Mouse (Mus musculus): ENCODE data around the gene Bbs9. TPM values are rescaled to one million over a fixed set of nuclear protein-coding genes. Genes with fewer than 3 reads are reported as not detected.

Gene Bbs9
- total and polyA plus RNA-seq, 2 experiments from 2014 or later: 22.6 to 40.0 TPM

DNA sequence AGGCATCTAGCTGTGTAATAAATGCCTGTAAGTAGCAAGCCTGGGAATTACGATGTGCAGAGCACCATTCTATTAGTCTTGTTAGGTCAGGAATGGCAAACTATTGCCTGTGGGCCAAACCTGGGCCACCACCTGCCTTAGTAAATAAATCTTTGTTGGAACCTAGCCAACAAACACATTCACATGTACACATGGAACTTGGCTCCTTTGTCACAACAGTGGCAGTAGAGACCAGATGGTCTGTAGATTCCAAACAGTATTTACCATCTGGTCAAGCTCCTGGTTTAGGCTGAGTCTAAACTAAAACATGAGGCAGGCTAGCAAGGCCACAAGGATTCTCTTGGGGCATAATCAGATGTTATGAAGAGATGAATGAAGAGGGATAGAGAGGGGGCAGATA, 399.7 kb downstream of the Bbs9 start:
- H3K27ac ChIP-seq (ENCODE audit: low read depth, low read length): no peak overlapping the region
- H3K9ac ChIP-seq (replicated peaks; ENCODE audit: low read length, poor library complexity, severe bottlenecking): no peak overlapping the region
- H3K4me1 ChIP-seq (ENCODE audit: insufficient read depth, low read length): no peaks in the 10 kb centered on the region
- H3K9me3 ChIP-seq (ENCODE audit: low read length): no peaks in the 10 kb centered on the region
- no peak overlapping the region for H3K4me3 ChIP-seq (ENCODE audit: low read depth, low read length)
- DNase-seq (ENCODE audit: low spot score): peak; percentile 81
- no peak overlapping the region for H3K4me2 ChIP-seq (ENCODE audit: low read depth, low read length, poor library complexity, severe bottlenecking)
- WGBS: 68% methylated on average over 1 of the region's 1 CpGs
- H3K27me3 ChIP-seq (ENCODE audit: insufficient read depth, low read length): no peaks in the 10 kb centered on the region
- H3K36me3 ChIP-seq (ENCODE audit: insufficient read depth, low read length): no peaks in the 10 kb centered on the region
- no peak for ATAC-seq (ENCODE audit: low FRiP score)
- no peak for TF ChIP-seq CTCF (IDR thresholded peaks at IDR 0.05)

DNA sequence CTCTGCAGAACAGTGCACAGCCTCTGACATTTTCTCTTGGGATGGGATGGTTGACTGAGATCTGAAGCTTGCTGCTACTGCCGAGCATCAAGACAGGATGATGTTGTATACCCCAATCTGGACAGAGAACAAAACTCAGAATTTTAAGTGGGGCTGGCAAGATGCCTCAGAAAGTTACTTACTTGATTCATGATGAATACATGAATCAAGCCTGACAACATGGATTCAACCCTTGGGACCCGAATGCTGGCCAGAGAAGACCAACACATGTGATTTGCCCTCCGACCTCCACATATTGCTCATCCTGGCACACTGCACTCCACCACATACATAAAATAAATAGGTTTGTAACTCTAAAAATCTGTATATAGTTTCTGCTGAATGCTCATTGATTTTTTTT, 403.8 kb downstream of the Bbs9 start:
- Histone ChIP-seq H3K27ac (ENCODE audit: low read depth, low read length) (no peak overlapping the region), H3K9ac (replicated peaks; ENCODE audit: low read length, poor library complexity, severe bottlenecking) (no peak overlapping the region), H3K36me3 (ENCODE audit: insufficient read depth, low read length) (no peaks in the 10 kb centered on the region), H3K9me3 (ENCODE audit: low read length) (no peaks in the 10 kb centered on the region), H3K4me3 (ENCODE audit: low read depth, low read length) (no peak overlapping the region), H3K4me1 (ENCODE audit: insufficient read depth, low read length) (no peaks in the 10 kb centered on the region), H3K27me3 (ENCODE audit: insufficient read depth, low read length) (no peaks in the 10 kb centered on the region), H3K4me2 (ENCODE audit: low read depth, low read length, poor library complexity, severe bottlenecking) (no peak overlapping the region)
- no peak for TF ChIP-seq CTCF (IDR thresholded peaks at IDR 0.05)
- ATAC-seq (ENCODE audit: low FRiP score): no peak
- no peak for DNase-seq (ENCODE audit: low spot score)
- WGBS: 91% methylated on average over 3 of the region's 3 CpGs

DNA sequence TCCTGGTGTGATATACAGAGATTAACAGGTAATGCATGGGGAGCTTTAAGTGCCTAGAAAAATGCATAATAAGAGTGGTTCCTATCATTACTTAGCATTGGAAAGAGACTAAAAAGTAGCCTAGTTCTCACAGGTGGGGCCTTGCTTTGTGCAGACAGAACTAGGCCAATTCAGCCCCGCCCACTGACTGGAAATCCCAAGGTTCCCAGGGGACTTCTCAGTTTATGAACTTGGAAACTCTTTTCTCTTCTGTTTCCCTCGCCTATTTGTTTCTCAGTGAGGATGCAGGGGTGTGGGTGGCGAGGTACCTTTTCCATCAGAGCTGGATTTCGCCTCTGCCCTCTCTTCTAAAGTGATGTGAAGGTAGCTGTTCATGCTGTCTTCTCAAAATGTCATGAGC, 410.8 kb downstream of the Bbs9 start:
- Histone ChIP-seq H3K36me3 (ENCODE audit: insufficient read depth, low read length) (no peaks in the 10 kb centered on the region), H3K9me3 (ENCODE audit: low read length) (no peaks in the 10 kb centered on the region), H3K9ac (replicated peaks; ENCODE audit: low read length, poor library complexity, severe bottlenecking) (no peak overlapping the region), H3K27ac (ENCODE audit: low read depth, low read length) (no peak overlapping the region), H3K27me3 (ENCODE audit: insufficient read depth, low read length) (no peaks in the 10 kb centered on the region), H3K4me2 (ENCODE audit: low read depth, low read length, poor library complexity, severe bottlenecking) (no peak overlapping the region), H3K4me1 (ENCODE audit: insufficient read depth, low read length) (no peaks in the 10 kb centered on the region), H3K4me3 (ENCODE audit: low read depth, low read length) (no peak overlapping the region)
- ATAC-seq (ENCODE audit: low FRiP score) (no peak), DNase-seq (ENCODE audit: low spot score) (no peak)
- TF ChIP-seq CTCF (IDR thresholded peaks at IDR 0.05): no peak
- WGBS: 81% methylated on average over 4 of the region's 4 CpGs

DNA sequence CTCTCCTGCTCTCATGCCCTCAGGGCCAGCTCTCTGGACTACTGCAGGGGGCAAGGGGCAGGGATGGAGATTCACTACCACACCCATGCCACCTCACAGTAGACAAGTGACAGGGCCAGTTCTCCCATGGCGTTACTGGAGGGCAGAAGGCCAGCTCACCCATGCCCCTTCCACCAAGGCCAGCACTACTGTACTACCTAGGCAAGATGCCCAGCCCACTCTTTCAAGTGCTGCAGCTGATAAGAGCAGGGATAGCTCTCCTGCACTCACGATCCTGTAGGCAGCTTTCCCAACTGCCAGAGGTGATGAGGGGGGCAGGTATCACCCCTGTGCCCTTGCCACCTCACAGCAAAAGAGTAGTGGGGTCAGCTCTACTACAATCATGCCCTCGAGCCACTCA, 429.9 kb downstream of the Bbs9 start:
- DNase-seq (ENCODE audit: low spot score) (no peak), ATAC-seq (ENCODE audit: low FRiP score) (0 out of 2 replicates have a peak, but pooled peaks have one; percentile 27)
- Histone ChIP-seq H3K36me3 (ENCODE audit: insufficient read depth, low read length) (no peaks in the 10 kb centered on the region), H3K4me2 (ENCODE audit: low read depth, low read length, poor library complexity, severe bottlenecking) (no peak overlapping the region), H3K9ac (replicated peaks; ENCODE audit: low read length, poor library complexity, severe bottlenecking) (no peak overlapping the region), H3K27me3 (ENCODE audit: insufficient read depth, low read length) (no peaks in the 10 kb centered on the region), H3K4me3 (ENCODE audit: low read depth, low read length) (no peak overlapping the region), H3K27ac (ENCODE audit: low read depth, low read length) (no peak overlapping the region), H3K4me1 (ENCODE audit: insufficient read depth, low read length) (no peaks in the 10 kb centered on the region), H3K9me3 (ENCODE audit: low read length) (no peaks in the 10 kb centered on the region)
- TF ChIP-seq CTCF (IDR thresholded peaks at IDR 0.05): no peak
- 83% methylated on average over 3 of the region's 3 CpGs for WGBS

DNA sequence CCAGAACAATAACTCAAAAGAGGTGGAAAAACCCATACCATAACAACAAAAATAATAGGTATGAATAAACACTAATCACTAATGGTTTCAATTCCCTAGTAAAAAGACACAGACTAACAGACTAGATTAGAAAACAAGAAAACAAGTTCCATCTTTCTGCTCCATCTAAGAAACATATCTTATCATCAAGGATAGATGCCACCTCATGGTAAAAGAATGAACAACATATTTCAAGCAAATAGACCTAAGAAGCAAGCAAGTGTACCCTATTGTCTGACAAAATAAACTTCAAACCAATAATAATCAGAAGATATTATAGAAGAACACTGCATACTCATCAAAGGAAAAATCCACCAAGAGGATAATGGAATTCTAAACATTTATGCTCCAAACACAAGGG, 441.3 kb downstream of the Bbs9 start:
- Histone ChIP-seq H3K4me2 (ENCODE audit: low read depth, low read length, poor library complexity, severe bottlenecking) (no peak overlapping the region), H3K4me3 (ENCODE audit: low read depth, low read length) (no peak overlapping the region), H3K36me3 (ENCODE audit: insufficient read depth, low read length) (no peaks in the 10 kb centered on the region), H3K4me1 (ENCODE audit: insufficient read depth, low read length) (no peaks in the 10 kb centered on the region), H3K27ac (ENCODE audit: low read depth, low read length) (no peak overlapping the region), H3K9me3 (ENCODE audit: low read length) (no peaks in the 10 kb centered on the region), H3K9ac (replicated peaks; ENCODE audit: low read length, poor library complexity, severe bottlenecking) (no peak overlapping the region), H3K27me3 (ENCODE audit: insufficient read depth, low read length) (no peaks in the 10 kb centered on the region)
- no peak for DNase-seq (ENCODE audit: low spot score)
- no peak for ATAC-seq (ENCODE audit: low FRiP score)
- no peak for TF ChIP-seq CTCF (IDR thresholded peaks at IDR 0.05)

DNA sequence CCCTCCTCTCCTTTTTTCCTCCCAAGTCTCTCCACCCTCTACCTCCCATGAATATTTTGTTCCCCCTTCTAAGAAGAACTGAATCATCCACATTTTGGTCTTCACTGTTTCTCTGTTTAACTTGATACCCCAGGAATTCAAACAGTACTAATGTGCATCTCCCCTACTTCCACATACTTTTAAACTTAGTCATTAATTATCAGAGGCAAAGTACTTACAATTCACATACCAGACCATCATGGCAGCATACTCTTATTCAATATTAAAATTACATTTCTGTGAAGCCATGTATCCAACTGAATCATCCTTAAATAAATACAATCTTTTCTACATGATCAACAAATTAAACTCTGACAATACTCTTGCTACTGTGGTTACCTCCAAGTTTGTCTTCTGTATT, 460.1 kb downstream of the Bbs9 start:
- Histone ChIP-seq H3K27ac (ENCODE audit: low read depth, low read length) (no peak overlapping the region), H3K9ac (replicated peaks; ENCODE audit: low read length, poor library complexity, severe bottlenecking) (no peak overlapping the region), H3K27me3 (ENCODE audit: insufficient read depth, low read length) (no peaks in the 10 kb centered on the region), H3K4me1 (ENCODE audit: insufficient read depth, low read length) (no peaks in the 10 kb centered on the region), H3K4me2 (ENCODE audit: low read depth, low read length, poor library complexity, severe bottlenecking) (no peak overlapping the region), H3K4me3 (ENCODE audit: low read depth, low read length) (no peak overlapping the region), H3K9me3 (ENCODE audit: low read length) (no peaks in the 10 kb centered on the region), H3K36me3 (ENCODE audit: insufficient read depth, low read length) (no peaks in the 10 kb centered on the region)
- DNase-seq (ENCODE audit: low spot score) (no peak), ATAC-seq (ENCODE audit: low FRiP score) (no peak)
- TF ChIP-seq CTCF (IDR thresholded peaks at IDR 0.05): no peak

Other genes with a start within 250 kb of the Bbs9 start
- 4.7 and 5.1 TPM in 2 replicates for gene Zfp599, start 215.8 kb upstream of the Bbs9 start, total RNA-seq (2014; rRNA removed)
- gene Zfp599, start 215.8 kb upstream of the Bbs9 start, polyA plus RNA-seq (2015; fragmentation: Nextera tagmentation; extraction: Ambion mirVana): 7.2 and 7.8 TPM in 2 replicates
- 31.1 and 37.8 TPM in 2 replicates for gene Zfp810, start 168.1 kb upstream of the Bbs9 start, total RNA-seq (2014; rRNA removed)
- gene Zfp810, start 168.1 kb upstream of the Bbs9 start, polyA plus RNA-seq (2015; fragmentation: Nextera tagmentation; extraction: Ambion mirVana): 24.9 and 27.5 TPM in 2 replicates
- gene Anln, start 86.5 kb upstream of the Bbs9 start, total RNA-seq (2014; rRNA removed): 3.6 and 6.0 TPM in 2 replicates
- gene Anln, start 86.5 kb upstream of the Bbs9 start, polyA plus RNA-seq (2015; fragmentation: Nextera tagmentation; extraction: Ambion mirVana): 1.3 and 1.7 TPM in 2 replicates
- gene 9530077C05Rik, start 64.2 kb upstream of the Bbs9 start, total RNA-seq (2014; rRNA removed): 18.7 and 21.5 TPM in 2 replicates
- 19.3 and 20.2 TPM in 2 replicates for gene 9530077C05Rik, start 64.2 kb upstream of the Bbs9 start, polyA plus RNA-seq (2015; fragmentation: Nextera tagmentation; extraction: Ambion mirVana)
- not detected in 2 replicates for gene Gm17545, start 21.4 kb upstream of the Bbs9 start, total RNA-seq (2014; rRNA removed)
- not detected in 2 replicates for gene Gm17545, start 21.4 kb upstream of the Bbs9 start, polyA plus RNA-seq (2015; fragmentation: Nextera tagmentation; extraction: Ambion mirVana)
- gene Rp9, start 6.0 kb upstream of the Bbs9 start, total RNA-seq (2014; rRNA removed): 59.4 and 60.4 TPM in 2 replicates
- gene Rp9, start 6.0 kb upstream of the Bbs9 start, polyA plus RNA-seq (2015; fragmentation: Nextera tagmentation; extraction: Ambion mirVana): 75.8 and 81.7 TPM in 2 replicates